Mouse (Mus musculus) megakaryocyte, embryonic 14.5 days (primary cell): Measurements from ENCODE around the gene Kcnq2.

Experiments
- FLI1 ChIP-seq: IDR thresholded peaks from 2 replicates; pipeline ENCODE4 v1.6.1; 2012; ENCODE audit warnings: low read length, inconsistent platforms, mixed read lengths
- GATA1 ChIP-seq: IDR thresholded peaks from 3 replicates; pipeline ENCODE4 v1.6.1; 2012; ENCODE audit warnings: mixed read lengths, low read length, inconsistent platforms, borderline replicate concordance

DNA sequence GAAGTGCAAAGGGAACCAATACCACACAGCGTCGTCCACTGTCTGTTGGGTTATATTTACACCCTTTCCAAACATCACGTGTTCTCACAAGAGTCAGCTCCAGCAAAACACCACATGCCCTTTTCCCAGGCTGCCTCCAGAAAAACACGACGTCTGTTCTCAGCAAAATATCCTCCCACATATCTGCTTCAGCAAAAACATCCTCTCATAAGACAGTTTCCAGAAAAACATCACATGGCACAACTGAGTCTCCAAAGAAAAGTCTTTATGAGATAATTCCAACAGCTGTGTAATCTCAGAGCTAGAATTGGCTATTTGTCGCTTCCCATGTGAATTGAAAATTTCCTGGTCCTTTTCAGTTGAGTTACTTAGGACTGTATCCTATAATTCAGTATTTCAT is 45.8 kb upstream of the Kcnq2 start:
- TF ChIP-seq GATA1 (no peak), FLI1 (no peak)
